Mouse (Mus musculus) duodenum, adult 2 months (tissue): ENCODE measurements around the gene Cdc45. TPM values are rescaled to one million over a fixed set of nuclear protein-coding genes. Genes with fewer than 3 reads are reported as not detected.

Experiments used
- polyA plus RNA-seq: library from polyadenylated mRNA; depleted of rRNA; stranded (reverse); fragments of >200 nt; gene quantifications from 2 replicates; pipeline ENCODE4 v1.2.3, GENCODE M21; 2012; ENCODE audit warnings: low replicate concordance; rRNA removed

Cdc45 gene
- 6.5 and 8.8 TPM in 2 replicates for polyA plus RNA-seq

DNA sequence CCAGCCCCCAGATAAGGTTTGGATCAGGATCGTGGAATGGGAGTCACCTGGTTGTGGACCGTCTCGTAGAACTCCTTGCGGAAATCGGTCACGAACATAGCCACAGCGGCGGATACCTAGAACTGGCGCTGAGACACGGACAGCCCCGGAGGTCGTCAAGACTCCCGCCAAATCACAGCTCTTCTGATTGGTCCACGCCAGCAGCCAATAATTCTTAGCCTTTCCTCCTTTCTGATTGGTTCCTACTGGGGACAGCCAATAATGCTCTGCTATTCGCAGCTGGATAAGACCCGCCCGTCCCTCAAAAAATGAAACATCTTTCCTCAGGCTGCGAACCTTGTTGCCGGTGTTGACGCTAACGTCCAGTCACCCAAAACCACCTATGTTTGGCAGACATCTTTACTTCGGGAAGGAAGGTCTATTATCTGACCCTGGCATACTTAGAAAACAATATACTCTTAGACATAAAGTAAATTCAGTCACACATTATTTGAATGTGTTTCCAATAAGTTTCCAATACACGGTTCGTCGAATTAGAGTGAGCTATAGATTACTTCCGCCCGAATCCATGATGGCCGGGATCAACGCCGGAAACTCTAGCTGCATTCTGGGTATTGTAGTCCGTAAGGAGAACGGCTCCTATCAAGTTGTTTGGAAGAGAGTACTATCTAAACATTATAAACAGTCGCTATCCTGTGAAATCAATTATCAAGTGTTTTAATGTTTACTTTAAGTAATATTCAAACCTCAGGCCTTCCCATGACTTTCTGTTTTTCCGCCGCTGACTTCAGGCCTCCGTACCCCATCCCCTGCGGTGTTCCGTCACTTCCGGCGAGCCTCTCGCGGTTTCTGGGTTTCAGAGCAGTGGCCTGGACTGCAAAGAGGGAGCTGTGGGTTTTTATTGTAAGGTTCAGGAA lies at the start of gene Cdc45, which contains the start of gene Ufd1:
Gene Cdc45, minus strand, starts transcription at position 520 of the 917 bp plus-strand sequence.
Gene Ufd1, plus strand, starts transcription at position 312 of the 917 bp plus-strand sequence.

DNA sequence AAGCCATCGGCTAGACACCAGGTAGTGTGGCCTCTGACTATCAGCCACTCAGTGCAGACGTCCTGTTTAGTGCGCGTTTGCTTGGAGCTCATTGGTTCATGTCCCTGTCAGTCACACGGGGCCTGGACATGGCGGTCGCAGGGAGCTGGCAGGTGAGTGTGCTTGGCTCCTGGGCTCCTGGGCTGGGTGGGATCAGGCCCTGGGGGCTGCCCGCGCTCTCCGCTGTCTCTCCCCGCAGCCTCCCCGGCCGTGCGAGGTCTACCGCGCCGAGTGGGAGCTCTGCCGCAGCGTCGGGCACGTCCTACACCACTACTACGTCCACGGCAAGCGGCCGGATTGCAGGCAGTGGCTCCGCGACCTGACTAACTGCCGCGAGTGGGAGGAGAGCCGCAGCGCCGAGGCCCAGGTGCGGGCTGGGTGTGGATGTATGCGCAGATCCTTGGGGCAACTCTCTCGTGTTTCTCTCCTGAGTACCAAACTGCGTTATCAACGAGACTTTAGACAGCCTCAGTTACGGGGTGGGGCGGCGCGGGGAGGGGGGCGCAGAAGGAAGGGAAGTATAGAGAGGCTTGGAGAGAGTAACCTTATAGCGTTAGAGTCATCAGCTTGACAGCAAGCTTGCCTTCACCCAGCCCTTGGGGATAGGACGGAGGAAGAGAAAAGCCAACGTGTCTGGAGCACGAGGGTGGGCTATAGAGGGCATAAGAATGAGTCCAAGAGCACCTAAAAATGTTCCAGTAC lies 24.9 kb upstream of the Cdc45 start, which contains the start of the genes 2510002D24Rik and Gm28539:
Gene 2510002D24Rik, plus strand, starts transcription at position 111 of the 741 bp plus-strand sequence.
Gene Gm28539, plus strand, starts transcription at position 117 of the 741 bp plus-strand sequence.

DNA sequence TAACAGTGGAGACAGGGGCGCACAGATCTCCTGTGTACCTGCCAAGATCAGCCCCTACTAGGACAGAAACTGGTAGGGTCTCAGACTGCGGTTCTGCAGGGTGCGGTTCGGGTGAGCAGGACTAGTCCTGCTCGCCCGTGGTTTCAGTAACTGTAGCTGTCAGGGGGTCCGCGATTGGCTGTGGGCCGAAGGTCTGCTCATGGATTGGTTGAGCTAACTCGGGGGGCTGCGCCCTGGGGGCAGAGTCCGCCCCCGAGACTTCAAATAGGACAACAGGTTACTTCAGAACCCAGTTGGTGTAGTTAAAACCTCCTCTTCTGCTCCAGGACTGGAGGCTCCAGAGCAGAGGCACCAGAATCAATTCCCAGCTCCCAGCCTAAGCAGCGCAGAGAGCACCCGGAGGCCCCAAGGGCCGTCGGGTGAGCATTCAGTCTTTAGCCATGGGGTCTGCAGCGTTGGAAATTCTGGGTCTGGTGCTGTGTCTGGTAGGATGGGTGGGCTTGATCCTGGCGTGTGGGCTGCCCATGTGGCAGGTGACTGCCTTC lies 35.2 kb downstream of the Cdc45 start, which contains the start of gene Cldn5:
Gene Cldn5, plus strand, starts transcription at position 292 of the 545 bp plus-strand sequence.

Other genes with a start within 250 kb of the Cdc45 start
- 6.8 and 14.9 TPM in 2 replicates for gene Tbx1, start 221.3 kb downstream of the Cdc45 start, polyA plus RNA-seq
- gene Gp1bb, start 189.6 kb downstream of the Cdc45 start, polyA plus RNA-seq = 32.7 and 480 TPM in 2 replicates
- 33.7 and 105 TPM in 2 replicates for gene Gm49601, start 185.6 kb downstream of the Cdc45 start, polyA plus RNA-seq
- 83.1 and 241 TPM in 2 replicates for gene Sept5, start 182.0 kb downstream of the Cdc45 start, polyA plus RNA-seq
- gene Cldn5, start 35.1 kb downstream of the Cdc45 start, polyA plus RNA-seq = 9.6 and 21.2 TPM in 2 replicates
- gene Ufd1, start 208 bp downstream of the Cdc45 start, polyA plus RNA-seq = 9.3 and 14.3 TPM in 2 replicates
- 36.7 and 77.8 TPM in 2 replicates for gene 2510002D24Rik, start 24.6 kb upstream of the Cdc45 start, polyA plus RNA-seq
- 0.61 TPM in 1 of 2 replicates, not detected in the other for gene Gm28539, start 24.6 kb upstream of the Cdc45 start, polyA plus RNA-seq
- 6.0 and 6.1 TPM in 2 replicates for gene Mrpl40, start 64.9 kb upstream of the Cdc45 start, polyA plus RNA-seq
- 36.8 and 51.6 TPM in 2 replicates for gene Hira, start 65.0 kb upstream of the Cdc45 start, polyA plus RNA-seq